ENCODE assay signal across 8 mouse cellular contexts in the genomic region with DNA sequence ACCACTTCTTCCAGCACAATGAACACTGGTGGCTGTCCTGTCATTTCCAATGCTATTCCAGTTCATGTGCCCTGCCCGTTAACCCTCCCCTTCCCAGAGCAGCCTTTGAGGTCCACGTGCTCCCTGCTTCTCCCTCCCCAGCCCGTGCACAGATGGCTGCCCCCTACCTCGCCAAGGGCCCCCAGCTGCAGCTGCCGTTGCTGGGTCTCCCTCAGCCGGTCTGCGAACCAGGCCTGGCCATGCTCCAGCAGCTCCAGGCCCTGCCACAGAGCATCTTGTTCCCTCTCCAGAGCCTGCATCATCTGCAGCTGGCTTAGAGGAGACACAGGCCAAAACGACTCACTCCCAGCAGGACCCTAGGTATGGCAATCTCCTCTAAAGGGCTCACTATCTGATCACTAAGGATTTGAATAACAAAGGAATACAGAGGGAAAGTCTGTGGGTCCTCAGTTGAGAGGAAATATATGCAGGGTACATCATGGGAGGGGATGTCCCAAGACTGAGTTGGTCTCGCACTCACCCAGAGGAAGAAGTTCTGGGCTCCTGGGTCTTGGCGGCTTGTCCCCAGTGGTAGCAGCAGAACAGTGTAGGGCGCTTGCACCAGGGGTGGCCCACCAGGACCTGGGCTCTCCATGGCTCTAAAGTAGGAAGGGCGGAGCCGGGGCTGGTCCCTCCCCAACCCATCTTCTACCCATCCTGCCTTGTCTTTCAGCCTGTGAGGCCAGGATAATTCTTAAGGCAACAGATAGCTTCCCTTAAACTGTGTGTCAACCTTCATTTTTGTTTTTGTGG. TPM values are rescaled to one million over a fixed set of nuclear protein-coding genes. Genes with fewer than 3 reads are reported as not detected.
DNase-seq lines count a peak whose midpoint lies in the region; ATAC-seq and TF ChIP-seq lines count a peak whose summit lies in the region.

A gene (minus strand): TSS at position 740 of the 792 bp plus-strand sequence.

- H3K9ac ChIP-seq in limb, embryonic 14.5 days (ENCODE audit: low read depth, low read length, severe bottlenecking), result 0 out of 2 replicates have a peak within 1 kb of the TSS, but pooled peaks have one; percentile 34

- H3K27ac ChIP-seq in limb, embryonic 14.5 days (replicated peaks; ENCODE audit: low read depth, low read length), result peak within 1 kb of the TSS; percentile 61

- peak; percentile 62; the same call in 1 of the 2 replicates for ATAC-seq in frontal cortex, adult (ENCODE audit: low TSS enrichment)
- peak; percentile 77 for ATAC-seq in limb, embryonic 14.5 days (ENCODE audit: low FRiP score, low read depth)

- H3K36me3 ChIP-seq in limb, embryonic 14.5 days (ENCODE audit: control insufficient read depth, insufficient read depth, low read length), result no peaks in the 10 kb centered on the region

- 34% methylated on average over 13 of the region's 13 CpGs for WGBS in limb, embryonic 14.5 days

- no peak for DNase-seq in frontal cortex, postnatal 36 days (ENCODE audit: low spot score in 2 of 2)
- DNase-seq in testis, postnatal 10 days (ENCODE audit: low spot score), result peak; percentile 77
- DNase-seq in testis, postnatal 14 days (ENCODE audit: low spot score), result no peak
- DNase-seq in heart, postnatal 10 days, result peak; percentile 54 to 60
- DNase-seq in limb, embryonic 14.5 days (ENCODE audit: low spot score), result peak; percentile 73
- DNase-seq in right cerebral cortex, postnatal 4 days, result peak; percentile 57
- no peak for DNase-seq in yolk sac, embryonic 10.5 days (ENCODE audit: low spot score)

- H3K27me3 ChIP-seq in limb, embryonic 14.5 days (ENCODE audit: control insufficient read depth, insufficient read depth, low read length), result no peaks in the 10 kb centered on the region

- peaks cover 13% of the 10 kb centered on the region; the same call in 1 of the 2 replicates for H3K4me1 ChIP-seq in limb, embryonic 14.5 days (ENCODE audit: control insufficient read depth, insufficient read depth, low read length)

- peak within 1 kb of the TSS; percentile 8; the same call in 1 of the 2 replicates for H3K4me2 ChIP-seq in limb, embryonic 14.5 days (replicated peaks; ENCODE audit: low read depth, low read length, severe bottlenecking)

- H3K9me3 ChIP-seq in limb, embryonic 14.5 days (ENCODE audit: control insufficient read depth, low read length), result no peaks in the 10 kb centered on the region

- intact Hi-C loops in heart, postnatal 10 days (cut with DNase I), result loop anchor here (2.0 kb wide), 1 partner anchor 17 kb away; no protein-coding TSS in a partner anchor

- peak within 1 kb of the TSS; percentile 7 for H3K4me3 ChIP-seq in limb, embryonic 14.5 days (replicated peaks; ENCODE audit: low read length)

- no peak for TF ChIP-seq POLR2A in limb, embryonic 14.5 days (IDR thresholded peaks at IDR 0.05; ENCODE audit: borderline replicate concordance, extremely low read depth, insufficient read depth, insufficient read length)

RNA-seq across cellular contexts. Expression of the gene that starts here (rescaled TPM):
- total RNA-seq in heart, postnatal 10 days (2021), result under 1 TPM in 1 of 2 experiments, not detected in 1; 0.38 TPM
- polyA plus RNA-seq in limb, embryonic 14.5 days (2012; rRNA removed), result 12.0 and 15.2 TPM in 2 replicates
- polyA plus RNA-seq in limb, embryonic 14.5 days (2014; fragmentation: Nextera tagmentation; extraction: Ambion mirVana), result 12.5 and 13.7 TPM in 2 replicates

Comparison
In these comparisons a context has a peak if more than half of its experiments do, and no peak if none do; other contexts are left out.
1. DNase-seq: peak in testis, postnatal 10 days (single experiment), limb, embryonic 14.5 days (single experiment) and right cerebral cortex, postnatal 4 days (single experiment); none in frontal cortex, postnatal 36 days (0 of 2), testis, postnatal 14 days (single experiment) and yolk sac, embryonic 10.5 days (single experiment).
2. Peak in DNase-seq in heart, postnatal 10 days; RNA of the gene not detected or under 1 TPM.